Mouse (Mus musculus) urinary bladder, postnatal 14 days (tissue): ENCODE measurements around the gene Mllt11.
A peak's percentile ranks its signal among the peaks of the same experiment; 100 is the strongest.
"Not testable (repeated sequence)": the region's sequence is repeated elsewhere in the genome, so short reads cannot be mapped to it uniquely, and the experiment has no call there.

ENCODE experiments used
- DNase-seq: peaks from one replicate; pipeline ENCODE4 v3.0.0; 2021; ENCODE audit warnings: low spot score

Gene Mllt11

GRCm38 (mm10) chr3:95217255-95218134 is 14.5 kb downstream of the Mllt11 start, which contains the start of gene Gabpb2:
TSS of gene Gabpb2 (minus strand) at chr3:95217916.
- DNase-seq = peak; percentile 97

GRCm38 (mm10) chr3:95216655-95217254 is 15.2 kb downstream of the Mllt11 start:
- DNase-seq = no peak

- DNase-seq = no peak
Measured at GRCm38 (mm10) chr3:95213609-95213975, 18.4 kb downstream of the Mllt11 start.

GRCm38 (mm10) chr3:95212889-95213608 is 18.9 kb downstream of the Mllt11 start:
- not testable (repeated sequence) for DNase-seq

- no peak for DNase-seq
Measured at GRCm38 (mm10) chr3:95210585-95210984, 21.4 kb downstream of the Mllt11 start.

GRCm38 (mm10) chr3:95208286-95208685 is 23.7 kb downstream of the Mllt11 start:
- DNase-seq = no peak

GRCm38 (mm10) chr3:95203880-95204279 is 28.1 kb downstream of the Mllt11 start:
- no peak for DNase-seq

- no peak for DNase-seq
Measured at GRCm38 (mm10) chr3:95200562-95200961, 31.4 kb downstream of the Mllt11 start.

GRCm38 (mm10) chr3:95200132-95200531 is 31.8 kb downstream of the Mllt11 start:
- DNase-seq = peak; percentile 68

GRCm38 (mm10) chr3:95199101-95199500 is 32.9 kb downstream of the Mllt11 start:
- no peak for DNase-seq

GRCm38 (mm10) chr3:95195772-95196171 is 36.2 kb downstream of the Mllt11 start:
- DNase-seq = no peak

GRCm38 (mm10) chr3:95194721-95195135 is 37.2 kb downstream of the Mllt11 start:
- no peak for DNase-seq

- no peak for DNase-seq
Measured at GRCm38 (mm10) chr3:95186888-95187287, 45.1 kb downstream of the Mllt11 start.

GRCm38 (mm10) chr3:95186100-95186499 is 45.9 kb downstream of the Mllt11 start:
- DNase-seq = no peak

- no peak for DNase-seq
Measured at GRCm38 (mm10) chr3:95184796-95185577, 47.0 kb downstream of the Mllt11 start.

- no peak for DNase-seq
Measured at GRCm38 (mm10) chr3:95181841-95182240, 50.1 kb downstream of the Mllt11 start.

- no peak for DNase-seq
Measured at GRCm38 (mm10) chr3:95179890-95180289, 52.1 kb downstream of the Mllt11 start.

- DNase-seq = no peak
Measured at GRCm38 (mm10) chr3:95178948-95179347, 53.0 kb downstream of the Mllt11 start.

GRCm38 (mm10) chr3:95177583-95177982 is 54.4 kb downstream of the Mllt11 start:
- DNase-seq = no peak

GRCm38 (mm10) chr3:95176500-95176899 is 55.5 kb downstream of the Mllt11 start:
- DNase-seq = no peak

GRCm38 (mm10) chr3:95174011-95174592 is 57.9 kb downstream of the Mllt11 start:
- peak; percentile 90 for DNase-seq
